Mouse (Mus musculus) lung, adult 2 months (tissue): Measurements from ENCODE around the gene Anxa9.

Experiments used
- CTCF ChIP-seq: fragments of 200-500 bp; IDR thresholded peaks from 2 replicates; pipeline ENCODE4 v1.5.1; 2011; ENCODE audit warnings: mild to moderate bottlenecking, low read length, control low read depth; ENCODE audit not compliant: insufficient read depth
- POLR2A ChIP-seq: fragments of 200-500 bp; IDR thresholded peaks from 2 replicates; pipeline ENCODE4 v1.6.1; 2011; ENCODE audit warnings: low read depth, mild to moderate bottlenecking, control low read depth, low read length, borderline replicate concordance; ENCODE audit errors: extremely low read depth

- no peak for TF ChIP-seq CTCF
- no peak for TF ChIP-seq POLR2A
These were observed 9.0 kb upstream of the Anxa9 start for GRCm38 (mm10) chr3:95315844-95316550.
